Mouse (Mus musculus) ES-E14 (cell line): ENCODE results near the gene Fam217a.

Source experiments
- CHD2 ChIP-seq: IDR thresholded peaks from 2 replicates; pipeline ENCODE4 v1.6.1; 2014; ENCODE audit warnings: mild to moderate bottlenecking, low read depth, low read length, inconsistent platforms
- ZC3H11A ChIP-seq: IDR thresholded peaks from 2 replicates; pipeline ENCODE4 v1.6.1; 2012; ENCODE audit warnings: low read depth, mild to moderate bottlenecking, inconsistent platforms, low read length, borderline replicate concordance
- ZNF384 ChIP-seq: IDR thresholded peaks from 2 replicates; pipeline ENCODE4 v1.6.1; 2012; ENCODE audit warnings: low read depth, low read length, inconsistent platforms

GRCm38 (mm10) chr13:34960996-34961770, 37.1 kb upstream of the Fam217a start:
- no peak for TF ChIP-seq CHD2
- TF ChIP-seq ZNF384 = no peak
- TF ChIP-seq ZC3H11A = no peak
